Mouse (Mus musculus): ENCODE measurements around the gene Arl2bp. TPM values are rescaled to one million over a fixed set of nuclear protein-coding genes. Genes with fewer than 3 reads are reported as not detected.

Arl2bp gene
- polyA plus RNA-seq (2012; fragmentation: generic; extraction: Trizol), result 65.5 TPM
- long read RNA-seq, experiment 1, transcript Arl2bp-201 (6 exons, 2,063 nt), result major isoform, 98 of 118 reads
- long read RNA-seq, experiment 1, partial matches to known transcripts, result 0 of 118 reads
- long read RNA-seq, experiment 1, other reads (novel, unspliced or antisense), result 19 of 118 reads
- long read RNA-seq, experiment 2, transcript Arl2bp-206 (5 exons, 572 nt), result minor isoform, 5 of 638 reads
- long read RNA-seq, experiment 2, transcript Arl2bp-201 (6 exons, 2,063 nt), result major isoform, 557 of 638 reads
- long read RNA-seq, experiment 2, transcript Arl2bp-202 (6 exons, 1,133 nt), result minor isoform, 13 of 638 reads
- long read RNA-seq, experiment 2, partial matches to known transcripts, result 3 of 638 reads
- long read RNA-seq, experiment 2, other reads (novel, unspliced or antisense), result 59 of 638 reads

DNA sequence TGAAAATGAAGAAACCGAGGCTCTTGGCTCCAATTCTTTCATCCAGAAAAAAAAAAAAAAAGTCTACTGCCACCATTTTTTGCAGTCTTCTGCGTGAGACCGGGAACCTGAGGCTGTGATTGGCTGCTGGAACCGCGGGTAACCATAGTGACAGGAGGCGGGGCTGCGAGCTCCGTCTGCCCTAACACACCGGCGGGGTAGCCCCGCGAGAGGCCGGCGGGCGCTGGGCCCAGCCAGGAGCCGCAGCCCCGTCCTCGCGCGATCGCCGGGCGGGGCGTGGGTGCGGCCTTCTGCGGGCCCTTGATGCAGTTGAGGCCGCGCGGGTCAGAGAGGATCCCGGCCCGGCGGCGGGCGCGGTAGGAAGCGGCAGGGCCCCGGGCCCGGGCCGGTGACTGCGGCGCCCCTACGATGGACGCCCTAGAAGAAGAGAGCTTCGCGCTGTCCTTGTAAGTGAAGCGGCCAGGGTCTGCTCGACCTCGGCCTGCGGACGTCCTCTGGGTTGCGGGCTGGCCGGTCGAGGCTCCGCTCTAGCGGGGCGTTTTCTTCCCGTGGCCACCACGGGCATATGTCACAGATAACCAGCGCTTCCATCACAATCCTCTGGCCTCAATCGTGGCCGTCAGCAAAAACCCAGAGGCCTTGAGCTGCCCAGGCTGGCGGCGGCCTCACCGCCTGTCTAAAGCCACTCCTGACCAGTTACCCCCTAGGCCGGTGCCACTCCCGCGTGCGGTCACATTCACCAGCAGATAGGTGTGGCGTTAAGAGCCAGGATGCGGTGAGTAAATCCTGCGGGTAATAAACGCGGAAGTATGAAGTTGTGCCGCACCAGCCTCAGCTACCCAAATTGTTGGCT, at the start of gene Arl2bp:
Gene Arl2bp, plus strand, starts transcription at position 145 of the 853 bp plus-strand sequence.
- H3K36me3 ChIP-seq (ENCODE audit: control insufficient read depth, insufficient read depth), result peaks cover 34% of the 10 kb centered on the region
- H3K27me3 ChIP-seq (ENCODE audit: control insufficient read depth, insufficient read depth, insufficient read length), result no peaks in the 10 kb centered on the region
- peak within 1 kb of the TSS; percentile 99 for H3ac ChIP-seq (ENCODE audit: control insufficient read depth, insufficient read length, low read depth)
- TF ChIP-seq CTCF (IDR thresholded peaks at IDR 0.05; ENCODE audit: control insufficient read depth, insufficient read depth, insufficient read length) (no peak), MYOG (IDR thresholded peaks at IDR 0.05; ENCODE audit: control insufficient read depth, extremely low read depth, insufficient read length) (no peak), MAX (IDR thresholded peaks at IDR 0.05) (peak; percentile 15)
- peak within 1 kb of the TSS; percentile 89 for H3K4me3 ChIP-seq (ENCODE audit: insufficient read depth, poor library complexity, severe bottlenecking)
- peaks cover 28% of the 10 kb centered on the region for H3K79me2 ChIP-seq (ENCODE audit: control insufficient read depth, insufficient read depth)
- peaks cover 14% of the 10 kb centered on the region for H3K79me3 ChIP-seq (ENCODE audit: low read depth)

DNA sequence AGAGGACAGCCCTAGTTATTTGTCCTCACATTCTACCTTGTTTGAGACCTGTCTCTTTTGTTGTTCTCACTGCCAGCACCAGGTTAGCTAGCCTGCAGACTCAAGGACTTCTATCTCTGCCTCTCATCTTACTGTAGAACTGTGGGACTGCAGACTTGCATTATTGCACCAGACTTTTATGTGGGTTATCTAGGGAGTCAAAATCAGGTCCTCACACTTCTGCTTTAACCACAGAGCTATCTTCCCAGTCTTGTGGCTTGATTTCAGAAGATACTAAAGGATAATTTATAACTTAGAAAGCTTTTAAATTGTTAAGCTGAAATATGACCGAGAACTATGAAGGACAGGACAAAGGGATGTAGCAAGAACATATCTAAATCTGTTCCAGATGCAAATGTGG, 41.5 kb upstream of the Arl2bp start:
- Histone ChIP-seq H3K79me2 (ENCODE audit: control insufficient read depth, insufficient read depth) (no peaks in the 10 kb centered on the region), H3K4me3 (ENCODE audit: insufficient read depth, poor library complexity, severe bottlenecking) (no peak overlapping the region), H3ac (ENCODE audit: control insufficient read depth, insufficient read length, low read depth) (no peak overlapping the region), H3K36me3 (ENCODE audit: control insufficient read depth, insufficient read depth) (peaks cover 12% of the 10 kb centered on the region), H3K79me3 (ENCODE audit: low read depth) (no peaks in the 10 kb centered on the region), H3K27me3 (ENCODE audit: control insufficient read depth, insufficient read depth, insufficient read length) (no peaks in the 10 kb centered on the region)
- TF ChIP-seq USF1 (IDR thresholded peaks at IDR 0.05; ENCODE audit: low read depth), result no peak
- no peak for TF ChIP-seq MYOD1 (IDR thresholded peaks at IDR 0.05; ENCODE audit: control insufficient read depth, insufficient read length, low read depth)
- TF ChIP-seq CTCF (IDR thresholded peaks at IDR 0.05; ENCODE audit: control insufficient read depth, insufficient read depth, insufficient read length), result no peak
- TF ChIP-seq CEBPB (IDR thresholded peaks at IDR 0.05; ENCODE audit: low read depth), result no peak
- no peak for TF ChIP-seq FOSL1 (IDR thresholded peaks at IDR 0.05; ENCODE audit: insufficient read depth, low read length, poor library complexity, severe bottlenecking)
- TF ChIP-seq MYOG (IDR thresholded peaks at IDR 0.05; ENCODE audit: control insufficient read depth, extremely low read depth, insufficient read length), result no peak

DNA sequence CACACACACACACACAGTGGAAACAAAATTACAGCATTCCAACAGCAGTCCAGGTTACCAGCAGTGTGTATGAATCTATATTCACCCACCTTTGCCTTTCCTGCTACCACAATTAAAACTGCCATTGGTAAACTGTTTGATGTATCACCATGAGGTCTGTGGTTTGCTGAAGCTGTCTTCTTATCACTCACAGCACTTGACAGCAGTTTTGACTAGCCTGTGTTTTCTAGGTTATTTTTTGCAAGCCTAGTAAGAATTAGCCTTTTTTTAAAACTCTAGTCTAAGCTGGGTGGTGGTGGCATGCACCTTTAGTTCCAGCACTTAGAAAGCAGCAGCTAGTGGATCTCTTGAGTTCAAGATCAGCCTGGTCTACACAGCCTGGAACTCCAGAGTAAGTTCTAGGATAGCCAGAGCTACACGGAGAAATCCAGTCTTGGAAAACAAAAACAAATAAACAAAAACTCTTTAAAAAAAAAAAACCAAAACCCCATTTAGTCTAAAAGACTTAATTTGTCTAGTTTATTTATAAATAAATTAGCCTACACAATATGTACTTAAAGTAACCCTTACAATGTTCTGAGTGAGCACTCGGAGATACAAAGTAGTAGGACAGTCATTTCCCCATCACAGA, 32.7 kb upstream of the Arl2bp start:
- H3K36me3 ChIP-seq (ENCODE audit: control insufficient read depth, insufficient read depth), result peaks cover 37% of the 10 kb centered on the region
- H3K79me3 ChIP-seq (ENCODE audit: low read depth), result no peaks in the 10 kb centered on the region
- no peak overlapping the region for H3K4me3 ChIP-seq (ENCODE audit: insufficient read depth, poor library complexity, severe bottlenecking)
- no peak overlapping the region for H3ac ChIP-seq (ENCODE audit: control insufficient read depth, insufficient read length, low read depth)
- TF ChIP-seq MYOD1 (IDR thresholded peaks at IDR 0.05; ENCODE audit: control insufficient read depth, insufficient read length, low read depth) (no peak), USF1 (IDR thresholded peaks at IDR 0.05; ENCODE audit: low read depth) (no peak), FOSL1 (IDR thresholded peaks at IDR 0.05; ENCODE audit: insufficient read depth, low read length, poor library complexity, severe bottlenecking) (no peak), CEBPB (IDR thresholded peaks at IDR 0.05; ENCODE audit: low read depth) (no peak), CTCF (IDR thresholded peaks at IDR 0.05; ENCODE audit: control insufficient read depth, insufficient read depth, insufficient read length) (no peak), MAX (IDR thresholded peaks at IDR 0.05) (no peak), MYOG (IDR thresholded peaks at IDR 0.05; ENCODE audit: control insufficient read depth, extremely low read depth, insufficient read length) (no peak)
- H3K27me3 ChIP-seq (ENCODE audit: control insufficient read depth, insufficient read depth, insufficient read length), result no peaks in the 10 kb centered on the region
- no peaks in the 10 kb centered on the region for H3K79me2 ChIP-seq (ENCODE audit: control insufficient read depth, insufficient read depth)

DNA sequence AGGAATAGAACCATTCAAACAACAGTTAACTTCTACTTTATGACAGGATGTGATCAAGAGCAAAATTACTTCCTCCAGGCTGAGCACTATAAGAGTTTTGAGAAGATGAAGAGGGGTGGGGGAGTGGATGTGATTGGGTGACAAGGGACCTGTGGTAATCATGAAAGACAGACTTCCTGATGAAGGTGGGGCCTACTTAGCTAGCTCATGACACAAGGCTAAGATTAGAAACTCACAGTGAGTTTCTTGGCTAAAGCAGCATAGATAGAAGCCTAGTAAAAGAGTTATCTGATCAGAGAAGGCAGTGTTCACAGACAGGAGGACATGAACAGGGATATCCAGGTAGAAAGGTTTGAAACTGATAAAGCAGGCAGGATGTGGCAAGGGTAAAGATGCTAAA, 32.2 kb upstream of the Arl2bp start:
- Histone ChIP-seq H3K79me3 (ENCODE audit: low read depth) (no peaks in the 10 kb centered on the region), H3K36me3 (ENCODE audit: control insufficient read depth, insufficient read depth) (peaks cover 35% of the 10 kb centered on the region), H3K79me2 (ENCODE audit: control insufficient read depth, insufficient read depth) (no peaks in the 10 kb centered on the region), H3K27me3 (ENCODE audit: control insufficient read depth, insufficient read depth, insufficient read length) (no peaks in the 10 kb centered on the region), H3ac (ENCODE audit: control insufficient read depth, insufficient read length, low read depth) (no peak overlapping the region), H3K4me3 (ENCODE audit: insufficient read depth, poor library complexity, severe bottlenecking) (no peak overlapping the region)
- no peak for TF ChIP-seq USF1 (IDR thresholded peaks at IDR 0.05; ENCODE audit: low read depth)
- TF ChIP-seq MYOG (IDR thresholded peaks at IDR 0.05; ENCODE audit: control insufficient read depth, extremely low read depth, insufficient read length), result no peak
- TF ChIP-seq CEBPB (IDR thresholded peaks at IDR 0.05; ENCODE audit: low read depth), result no peak

DNA sequence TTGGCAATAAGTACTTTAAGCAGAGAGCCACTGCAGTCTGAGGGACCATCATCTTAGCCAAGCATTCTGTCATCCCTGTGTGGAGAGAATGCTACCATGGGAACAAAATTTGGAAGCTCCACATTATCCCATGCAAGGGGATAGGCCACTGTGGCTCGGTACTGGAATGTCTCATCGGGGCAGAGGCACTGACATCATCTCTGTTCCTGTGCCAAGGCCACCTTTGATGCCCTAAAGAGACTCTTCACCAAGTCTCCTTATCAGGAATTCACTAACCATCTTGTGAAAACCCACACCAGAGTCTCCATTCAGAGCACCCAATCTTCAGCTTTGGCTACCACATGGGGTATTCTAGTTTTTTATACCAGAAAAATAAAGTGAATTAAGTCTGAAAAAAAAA, 25.2 kb upstream of the Arl2bp start:
- no peak for TF ChIP-seq MAX (IDR thresholded peaks at IDR 0.05)
- no peak for TF ChIP-seq MYOG (IDR thresholded peaks at IDR 0.05; ENCODE audit: control insufficient read depth, extremely low read depth, insufficient read length)
- TF ChIP-seq MYOD1 (IDR thresholded peaks at IDR 0.05; ENCODE audit: control insufficient read depth, insufficient read length, low read depth), result no peak
- no peak for TF ChIP-seq CTCF (IDR thresholded peaks at IDR 0.05; ENCODE audit: control insufficient read depth, insufficient read depth, insufficient read length)
- no peak for TF ChIP-seq CEBPB (IDR thresholded peaks at IDR 0.05; ENCODE audit: low read depth)
- Histone ChIP-seq H3K36me3 (ENCODE audit: control insufficient read depth, insufficient read depth) (peaks cover 55% of the 10 kb centered on the region), H3K4me3 (ENCODE audit: insufficient read depth, poor library complexity, severe bottlenecking) (no peak overlapping the region)

More for the DNA sequence above, 25.2 kb upstream of the Arl2bp start:
- no peaks in the 10 kb centered on the region for H3K79me2 ChIP-seq (ENCODE audit: control insufficient read depth, insufficient read depth)
- no peaks in the 10 kb centered on the region for H3K79me3 ChIP-seq (ENCODE audit: low read depth)
- no peak overlapping the region for H3ac ChIP-seq (ENCODE audit: control insufficient read depth, insufficient read length, low read depth)
- H3K27me3 ChIP-seq (ENCODE audit: control insufficient read depth, insufficient read depth, insufficient read length), result no peaks in the 10 kb centered on the region

All from C2C12 (cell line).